Mouse (Mus musculus) layer of hippocampus, postnatal 36 days (tissue): ENCODE measurements at regions not wholly inside any gene's neighbourhood (a gene's known extent, or its start where the extent isn't known, plus 50 kb on each side); places are given as distances from the start of the nearest gene placed in this dataset.
A peak's percentile ranks its signal among the peaks of the same experiment; 100 is the strongest.

Experiments
- DNase-seq, 2 experiments: peaks; one replicate each; pipeline ENCODE4 v3.0.0; 2022

GRCm38 (mm10) chr5:73729646-73730045 is 78.5 kb downstream of the Spata18 start:
- no peak for DNase-seq

GRCm38 (mm10) chr5:73731423-73731822 is 80.2 kb downstream of the Spata18 start:
- DNase-seq = no peak

GRCm38 (mm10) chr5:73731991-73732565 is 80.9 kb downstream of the Spata18 start:
- DNase-seq = no peak

- no peak for DNase-seq
Measured at GRCm38 (mm10) chr5:73740766-73741165, 89.6 kb downstream of the Spata18 start.

GRCm38 (mm10) chr5:73741441-73741840 is 90.3 kb downstream of the Spata18 start:
- DNase-seq = no peak

GRCm38 (mm10) chr5:73743953-73744352 is 92.8 kb downstream of the Spata18 start:
- no peak for DNase-seq

- no peak for DNase-seq
Measured at GRCm38 (mm10) chr5:73749791-73750190, 98.6 kb downstream of the Spata18 start.

- DNase-seq = no peak
Measured at GRCm38 (mm10) chr5:73752225-73752644, 101.1 kb downstream of the Spata18 start.

DNA sequence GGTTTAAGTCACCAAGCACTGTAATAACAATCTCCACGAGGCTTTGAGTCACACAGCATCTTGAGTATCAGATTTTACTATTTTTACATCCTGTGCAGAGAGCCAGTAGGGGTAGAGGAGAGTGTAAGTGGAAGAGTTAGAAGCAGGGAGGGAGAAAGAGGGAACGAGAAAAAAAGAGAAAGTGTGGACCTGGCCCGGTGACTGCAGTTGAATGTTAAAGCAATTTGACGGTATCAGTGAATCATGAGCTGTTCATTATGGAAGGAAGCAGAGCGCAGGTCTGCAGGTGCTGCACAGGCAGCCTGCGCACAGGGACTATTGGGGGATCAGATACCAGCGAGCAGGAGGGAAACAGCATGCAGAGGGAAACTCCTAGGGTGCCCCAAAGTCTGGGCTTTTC is 102.6 kb downstream of the Spata18 start:
- no peak for DNase-seq

DNA sequence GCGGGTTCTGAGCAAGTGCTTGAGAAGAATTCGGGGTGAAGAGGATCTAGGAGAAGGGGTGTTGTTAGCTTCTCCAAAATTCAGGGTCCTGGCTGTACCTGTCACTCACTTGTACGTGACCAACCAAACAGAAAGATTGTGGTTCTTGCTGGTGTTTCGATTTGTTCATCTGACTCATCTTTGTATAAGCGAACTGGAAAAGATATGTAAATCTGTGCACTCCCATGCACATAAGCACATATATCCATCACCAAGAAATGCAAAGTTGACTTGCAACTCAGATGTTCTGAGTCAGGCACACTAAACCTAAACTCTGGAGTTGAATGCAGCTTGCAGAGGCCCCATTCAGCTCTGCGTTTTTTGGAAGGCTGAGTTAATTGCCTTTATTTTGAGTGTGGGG is 107.4 kb downstream of the Spata18 start:
- DNase-seq = no peak

DNA sequence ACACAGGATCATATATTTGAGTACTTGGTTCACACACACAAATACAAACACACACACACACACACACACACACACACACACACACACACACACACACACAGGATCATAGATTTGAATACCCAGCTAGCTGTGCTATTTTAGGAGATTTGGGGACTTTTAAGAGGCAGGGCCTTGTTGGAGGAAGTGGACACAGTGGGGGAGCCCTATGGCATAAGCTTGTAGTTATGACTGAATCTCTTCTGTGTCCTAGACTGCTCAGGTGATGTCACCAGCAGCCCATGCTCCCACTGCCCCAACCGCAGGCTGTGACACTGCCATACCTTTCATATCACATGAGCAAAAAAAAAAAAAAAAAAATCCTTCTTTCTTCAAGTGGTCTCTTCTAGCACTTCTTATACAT is 110.1 kb downstream of the Spata18 start:
- DNase-seq = no peak

GRCm38 (mm10) chr5:73761709-73762108 is 110.5 kb downstream of the Spata18 start:
- DNase-seq = peak; percentile 73 to 76

DNA sequence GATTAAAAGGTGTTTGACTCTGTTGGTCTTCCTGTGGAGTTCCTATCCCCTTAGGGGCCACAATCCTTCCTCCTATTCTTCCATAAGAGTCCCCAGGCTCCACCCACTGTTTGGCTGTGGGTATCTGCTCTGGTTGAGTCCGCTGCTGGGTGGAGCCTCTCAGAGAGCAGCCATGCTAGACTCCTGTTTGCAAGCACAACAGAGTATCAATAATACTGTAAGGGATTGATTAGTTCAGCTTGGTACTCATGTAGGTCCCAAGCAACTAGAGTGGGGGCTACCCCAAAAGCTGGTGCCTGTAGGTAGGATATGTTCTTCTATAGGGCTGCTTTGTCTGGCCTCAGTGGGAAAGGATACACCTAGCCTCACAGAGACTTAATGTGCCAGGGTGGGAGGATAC is 113.0 kb downstream of the Spata18 start:
- no peak for DNase-seq

DNA sequence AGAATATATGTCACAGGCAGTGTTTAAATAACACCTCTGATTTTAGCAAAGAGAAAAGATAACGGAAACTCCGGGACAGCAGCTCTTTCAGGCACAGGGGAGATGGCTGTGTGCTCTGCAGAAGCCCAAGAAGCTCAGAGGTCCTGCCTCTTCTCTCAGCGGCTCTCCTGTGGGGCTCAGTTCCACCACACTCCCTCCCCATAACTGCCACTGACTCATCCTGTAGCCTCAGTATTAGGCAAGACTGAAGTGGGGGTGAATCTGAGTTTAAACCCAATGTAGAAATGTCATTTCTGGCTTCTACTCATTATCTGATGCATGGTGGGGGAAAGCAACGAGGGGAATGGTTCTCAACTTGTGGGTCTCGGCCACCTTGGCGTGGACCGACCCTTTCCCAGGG is 114.3 kb downstream of the Spata18 start:
- DNase-seq = no peak

- DNase-seq = peak; percentile 13 to 29
Measured at GRCm38 (mm10) chr5:73768253-73768652, 117.1 kb downstream of the Spata18 start.

DNA sequence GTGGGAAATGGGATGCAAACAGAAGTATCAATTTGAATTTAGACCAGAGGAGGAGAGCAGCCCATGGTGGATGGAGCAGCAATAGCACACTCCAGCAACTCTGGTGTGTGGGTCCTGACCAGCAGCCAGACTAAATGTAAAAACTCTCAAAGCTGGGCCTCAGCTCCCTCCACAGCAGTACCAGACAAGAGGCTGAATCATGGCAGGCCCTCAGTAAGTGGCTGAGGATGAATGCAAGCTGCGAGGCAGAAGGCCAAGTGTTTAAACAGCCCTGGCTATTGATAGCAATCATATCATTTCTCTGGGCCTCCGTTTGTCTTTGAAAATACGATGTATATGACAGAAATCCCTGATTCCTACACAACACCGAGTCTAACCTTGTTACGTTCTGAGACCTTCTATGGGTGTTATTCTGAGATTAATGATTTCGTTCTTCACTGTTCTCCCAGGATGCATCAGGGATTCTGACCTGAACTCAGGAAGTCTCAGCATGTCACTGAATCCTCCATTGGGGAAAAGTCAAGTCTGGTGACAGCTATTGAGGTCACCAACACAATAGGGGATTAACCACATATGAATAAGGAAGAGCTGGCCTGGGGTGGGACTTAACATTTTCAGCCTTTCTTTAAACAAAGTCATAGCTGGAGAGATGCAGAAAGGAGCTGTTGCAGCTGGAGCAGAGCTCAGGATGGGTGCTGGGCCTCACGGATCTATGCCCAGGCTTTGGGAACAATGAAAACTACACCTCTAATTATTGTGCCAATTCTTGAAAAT is 124.8 kb downstream of the Spata18 start:
- DNase-seq = no peak

- no peak for DNase-seq
Measured at GRCm38 (mm10) chr5:73777282-73777921, 126.2 kb downstream of the Spata18 start.

GRCm38 (mm10) chr5:73781190-73781940 is 130.2 kb downstream of the Spata18 start:
- DNase-seq = no peak

GRCm38 (mm10) chr5:73782214-73783091 is 131.3 kb downstream of the Spata18 start:
- no peak for DNase-seq

- DNase-seq = no peak
Measured at GRCm38 (mm10) chr5:73787275-73787674, 136.1 kb downstream of the Spata18 start.

DNA sequence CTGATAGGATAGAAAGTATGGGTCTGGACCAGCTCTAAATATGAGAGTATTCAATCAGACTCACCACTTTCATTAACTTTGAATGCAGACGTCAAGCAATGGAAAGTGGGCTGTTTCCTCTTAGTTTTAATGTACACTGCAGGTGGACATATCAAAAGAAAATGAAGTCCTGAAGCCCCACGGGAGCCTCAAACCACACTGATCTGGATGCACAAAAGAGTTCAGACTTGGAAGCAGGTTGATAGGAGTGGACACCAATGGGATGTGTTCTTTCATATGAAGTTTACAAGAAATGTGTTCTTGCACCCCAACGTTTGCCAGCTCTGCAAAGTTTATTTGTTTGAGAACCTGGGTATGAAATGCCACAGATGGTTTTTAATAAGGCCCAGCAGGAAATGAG is 141.0 kb downstream of the Spata18 start:
- no peak for DNase-seq

- DNase-seq = peak in 1 of 2 experiments; percentile 26
Measured at GRCm38 (mm10) chr5:73796201-73796600, 145.0 kb downstream of the Spata18 start.
